Mouse (Mus musculus) inflammation-experienced regulatory T-cells, adult 6 months (primary cell): ENCODE measurements around the gene Scn3b. TPM values are rescaled to one million over a fixed set of nuclear protein-coding genes. Genes with fewer than 3 reads are reported as not detected.

Experiments used
- ATAC-seq: one replicate; pipeline ENCODE4 v1.8.0; 2017
- polyA plus RNA-seq, 3 experiments: library from polyadenylated mRNA; unstranded; fragments of 100-300 nt; shearing (Covaris generic); gene quantifications; one replicate each; pipeline ENCODE4 v1.2.1; 2017

The Scn3b gene
- polyA plus RNA-seq, 3 experiments from 2014 or later, result not detected

DNA sequence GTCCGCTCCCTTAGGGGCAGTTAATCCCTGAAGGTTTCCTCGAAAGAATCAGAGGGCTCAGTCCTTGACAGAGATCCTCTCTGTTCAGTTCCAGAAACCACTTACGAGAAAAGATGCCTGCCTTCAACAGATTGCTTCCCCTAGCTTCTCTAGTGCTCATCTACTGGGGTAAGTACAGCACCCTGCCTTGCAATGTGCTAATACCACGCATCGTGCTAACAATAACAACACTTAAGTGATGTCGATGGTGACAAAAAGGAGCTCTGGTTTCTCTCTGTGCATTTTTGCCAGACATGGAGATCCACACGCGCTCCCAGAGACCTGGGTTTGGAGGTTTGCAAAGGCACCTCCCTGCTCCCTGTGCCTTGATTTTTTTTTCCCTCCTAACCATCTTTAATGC lies 863 bp downstream of the Scn3b start:
- ATAC-seq, result no peak

DNA sequence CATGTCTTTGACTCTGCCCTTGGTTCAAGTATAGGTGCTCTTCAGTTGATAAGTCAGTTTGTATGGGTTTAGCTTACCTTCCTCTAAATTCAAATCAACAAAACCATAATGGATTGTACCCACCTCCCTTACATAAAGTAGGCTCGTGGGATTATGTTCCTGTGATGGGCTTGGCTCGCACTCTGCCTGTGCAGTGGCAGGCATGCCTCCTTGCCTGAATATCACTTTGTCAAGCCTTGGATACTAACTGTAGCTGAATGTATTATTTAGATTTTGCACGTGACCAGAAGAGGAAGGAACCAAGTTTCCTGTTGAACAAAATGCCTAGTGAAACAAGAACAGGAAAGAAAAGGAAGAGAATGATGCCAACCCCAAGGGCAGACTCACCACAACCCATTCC lies 2.1 kb downstream of the Scn3b start:
- no peak for ATAC-seq

- no peak for ATAC-seq
Observed at GRCm38 (mm10) chr9:40272822-40273221, 3.8 kb downstream of the Scn3b start.

GRCm38 (mm10) chr9:40275904-40276303 lies 6.9 kb downstream of the Scn3b start:
- ATAC-seq, result no peak

DNA sequence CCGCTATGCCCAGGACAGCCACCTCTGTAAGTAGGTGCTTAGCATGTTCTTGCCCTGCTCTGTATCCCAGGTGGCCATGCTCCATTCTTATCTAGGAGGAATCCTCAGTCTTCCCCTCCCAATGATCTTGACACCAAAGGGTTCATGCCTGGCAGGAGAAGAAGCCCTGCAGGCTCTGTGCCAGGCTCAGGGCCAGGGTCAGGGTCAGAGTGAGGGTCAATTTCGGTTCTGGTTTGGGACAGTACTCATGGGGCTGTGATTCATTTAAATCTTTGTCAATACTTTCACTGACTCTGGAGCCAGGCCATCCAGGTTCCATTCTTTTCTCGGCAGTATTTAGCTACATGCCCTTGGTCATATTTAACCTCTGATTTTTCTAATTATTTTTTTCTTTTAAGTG lies 8.7 kb downstream of the Scn3b start:
- no peak for ATAC-seq

- ATAC-seq, result no peak
Observed at GRCm38 (mm10) chr9:40279438-40279837, 10.4 kb downstream of the Scn3b start.

DNA sequence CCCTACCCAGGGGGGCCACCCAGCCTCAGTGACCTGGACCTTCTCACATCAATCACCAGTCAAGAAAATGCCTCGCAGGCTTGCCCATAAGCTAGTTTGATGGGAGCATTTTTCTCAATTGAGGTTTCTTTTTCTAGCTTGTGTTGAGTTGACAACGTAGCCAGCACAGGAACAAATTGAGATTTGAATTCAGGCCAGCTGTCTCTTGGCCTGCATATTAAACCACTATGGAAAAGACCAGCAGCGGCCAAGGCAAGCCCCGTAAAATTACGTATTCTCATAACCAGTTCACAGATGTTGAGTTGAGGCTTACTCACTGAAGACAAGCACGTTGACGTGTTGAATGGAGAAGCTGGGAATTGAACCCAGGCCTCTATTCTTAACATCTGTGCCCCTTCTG lies 14.0 kb downstream of the Scn3b start:
- ATAC-seq, result no peak

DNA sequence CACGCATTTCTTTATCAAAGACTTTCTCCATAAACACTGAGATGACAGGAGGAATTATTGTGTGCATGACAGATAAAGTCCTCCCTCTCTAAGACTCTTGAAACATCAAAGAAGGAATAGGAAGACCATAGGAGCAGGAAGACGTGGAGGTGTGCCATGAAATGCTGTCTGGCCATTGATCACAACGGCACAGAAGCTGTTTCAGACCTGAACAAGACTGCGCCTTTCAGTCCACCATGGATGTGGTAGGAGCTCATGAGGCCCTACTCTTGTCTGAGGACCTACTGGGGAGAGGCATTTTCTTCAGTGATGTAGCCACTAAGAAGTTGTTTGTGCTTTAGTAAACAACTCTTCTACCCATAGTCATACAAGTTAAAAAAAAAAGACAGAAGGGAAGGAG lies 23.5 kb downstream of the Scn3b start:
- ATAC-seq, result no peak

GRCm38 (mm10) chr9:40293286-40293685 lies 24.3 kb downstream of the Scn3b start:
- ATAC-seq, result no peak

DNA sequence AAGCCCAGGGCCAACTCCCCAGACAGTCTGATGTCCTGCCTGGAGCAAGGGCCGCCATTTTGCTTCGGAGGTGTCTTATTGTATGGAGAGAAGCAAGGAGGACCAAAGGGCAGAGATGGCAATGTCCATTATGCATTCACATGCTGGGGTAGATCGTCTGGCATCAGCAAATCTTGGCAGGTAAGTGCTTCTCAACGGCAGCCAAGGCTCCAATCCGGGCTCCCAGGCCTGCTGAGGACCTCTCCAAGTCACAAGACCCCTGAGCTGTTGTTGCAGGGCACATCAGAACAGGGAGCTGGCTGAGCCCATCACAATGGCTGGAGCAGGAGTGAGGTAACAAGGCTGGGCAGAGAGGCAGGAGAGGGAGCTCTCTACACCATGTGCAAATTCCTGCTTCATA lies 24.7 kb downstream of the Scn3b start:
- no peak for ATAC-seq

GRCm38 (mm10) chr9:40294210-40294609 lies 25.2 kb downstream of the Scn3b start:
- ATAC-seq, result no peak

DNA sequence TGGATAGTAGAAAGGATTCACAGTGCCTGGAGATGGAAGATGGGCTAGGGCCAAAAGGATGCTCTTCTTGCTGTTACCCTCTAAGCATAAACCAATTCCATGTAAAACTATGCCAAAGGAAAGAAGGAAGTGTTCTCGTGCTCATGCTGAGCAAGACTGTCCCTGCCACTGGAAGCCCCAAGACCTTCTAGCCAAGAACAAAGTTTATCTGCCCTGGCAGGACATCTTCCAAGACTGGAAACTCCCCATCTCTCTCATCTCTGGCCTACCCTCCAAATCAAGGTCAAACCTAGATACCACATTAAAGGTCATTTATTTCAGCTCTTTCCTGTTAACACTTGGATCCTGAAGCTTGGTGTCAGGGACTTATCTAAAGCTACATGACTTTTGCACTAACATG lies 25.8 kb downstream of the Scn3b start:
- no peak for ATAC-seq

- no peak for ATAC-seq
Observed at GRCm38 (mm10) chr9:40296251-40296650, 27.2 kb downstream of the Scn3b start.

- ATAC-seq, result no peak
Observed at GRCm38 (mm10) chr9:40297969-40298368, 29.0 kb downstream of the Scn3b start.

GRCm38 (mm10) chr9:40299323-40299722 lies 30.3 kb downstream of the Scn3b start:
- no peak for ATAC-seq

DNA sequence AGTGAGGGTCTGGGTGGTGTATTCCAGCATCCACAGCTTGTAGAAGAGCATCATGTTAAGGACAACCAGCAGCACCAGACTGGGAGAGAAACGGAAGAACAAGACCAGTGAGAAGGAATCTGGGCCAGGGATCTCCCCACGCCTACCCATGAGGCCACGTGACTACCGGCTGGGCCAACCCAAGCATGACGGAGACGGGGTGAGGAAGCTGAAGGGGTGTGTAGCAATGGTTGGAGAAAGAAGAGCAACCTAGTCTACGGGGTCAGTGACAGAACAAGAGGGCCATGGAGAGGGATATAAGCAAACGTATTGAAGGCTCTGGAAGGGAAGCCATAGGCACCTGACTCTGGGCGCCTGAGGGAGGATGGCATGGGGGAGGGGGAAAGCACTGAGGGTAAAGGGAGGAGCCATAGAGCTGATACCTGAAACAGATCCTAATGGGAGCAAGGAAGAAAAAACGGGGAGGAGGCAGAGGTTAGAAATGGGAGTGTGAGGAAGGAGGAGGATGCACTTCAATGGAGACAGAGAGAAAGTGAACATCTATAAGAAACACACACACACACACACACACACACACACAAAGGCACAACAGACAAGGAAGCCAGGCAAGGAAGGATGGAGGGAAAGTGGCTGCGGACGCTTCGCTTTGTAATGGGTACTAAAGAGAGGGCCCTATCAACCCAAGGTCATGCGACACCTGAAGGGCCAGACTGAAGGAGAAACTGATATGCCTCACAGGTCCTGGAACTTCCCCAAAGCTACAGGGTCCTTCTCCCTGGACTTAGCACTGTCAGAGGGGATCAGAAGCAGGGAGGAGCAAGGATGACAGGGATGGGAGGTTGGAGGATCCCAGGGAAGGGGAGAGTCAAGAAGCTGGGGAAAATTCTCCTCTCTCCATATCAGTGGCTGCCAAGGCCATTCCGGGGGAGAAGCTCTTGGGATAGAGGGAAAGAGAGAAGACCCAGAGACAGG lies 31.3 kb downstream of the Scn3b start:
- ATAC-seq, result no peak

DNA sequence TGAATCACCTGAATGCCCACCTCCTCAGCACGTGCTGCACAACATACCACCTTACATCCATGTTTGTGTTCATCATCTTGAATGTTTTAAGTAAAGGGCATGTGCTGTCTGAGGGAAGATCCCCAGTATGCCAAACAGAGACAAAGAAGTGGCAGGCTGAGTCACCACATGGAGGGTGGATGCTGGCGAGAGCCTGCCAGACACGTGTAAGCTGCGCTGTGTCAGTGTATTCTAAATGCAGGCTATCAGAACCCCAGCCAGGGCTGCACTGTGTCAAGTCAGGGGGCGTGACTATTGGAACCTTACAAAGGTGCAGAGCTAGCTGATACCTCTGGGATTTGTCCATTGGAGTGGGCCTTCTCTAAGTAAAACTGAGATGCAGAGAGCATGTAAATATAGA lies 32.5 kb downstream of the Scn3b start:
- no peak for ATAC-seq

DNA sequence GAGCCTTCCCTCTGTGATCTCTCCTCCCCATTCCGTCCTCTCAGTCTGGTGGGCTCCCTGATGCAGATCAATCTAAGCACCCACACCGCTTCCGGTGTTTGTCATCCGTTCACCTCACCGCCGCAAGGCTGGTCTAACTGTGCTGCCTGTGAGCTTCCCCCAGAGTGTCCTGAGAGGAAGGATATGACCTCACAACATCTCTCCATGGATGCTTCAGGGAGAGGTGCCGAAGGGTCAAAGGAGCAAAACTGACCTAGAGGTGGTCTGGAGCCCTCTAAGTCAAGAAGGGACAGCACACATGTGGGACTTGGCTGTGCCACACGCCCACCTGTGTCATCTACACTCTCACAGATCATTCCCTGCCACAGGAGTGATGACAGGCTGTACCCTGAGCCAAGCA lies 33.4 kb downstream of the Scn3b start:
- no peak for ATAC-seq

DNA sequence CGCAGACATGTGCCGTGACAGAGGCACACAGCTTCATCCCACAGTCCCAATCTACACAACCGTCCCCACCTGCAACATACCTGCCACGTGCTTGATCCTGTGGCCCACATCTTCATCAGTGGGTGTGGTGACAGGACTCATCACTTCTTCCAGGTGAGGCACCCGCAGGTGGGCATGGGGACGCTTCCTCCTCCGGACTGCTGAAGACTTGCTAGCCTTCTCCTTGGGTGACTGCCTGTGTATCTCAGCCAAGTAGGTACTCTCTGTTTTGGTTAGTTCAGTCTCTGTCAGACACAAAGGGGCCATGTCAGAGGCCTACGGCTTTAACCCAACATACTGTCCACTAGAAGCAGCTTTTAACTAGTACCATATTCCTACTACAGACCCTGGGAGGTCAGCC lies 35.2 kb downstream of the Scn3b start:
- ATAC-seq, result no peak

DNA sequence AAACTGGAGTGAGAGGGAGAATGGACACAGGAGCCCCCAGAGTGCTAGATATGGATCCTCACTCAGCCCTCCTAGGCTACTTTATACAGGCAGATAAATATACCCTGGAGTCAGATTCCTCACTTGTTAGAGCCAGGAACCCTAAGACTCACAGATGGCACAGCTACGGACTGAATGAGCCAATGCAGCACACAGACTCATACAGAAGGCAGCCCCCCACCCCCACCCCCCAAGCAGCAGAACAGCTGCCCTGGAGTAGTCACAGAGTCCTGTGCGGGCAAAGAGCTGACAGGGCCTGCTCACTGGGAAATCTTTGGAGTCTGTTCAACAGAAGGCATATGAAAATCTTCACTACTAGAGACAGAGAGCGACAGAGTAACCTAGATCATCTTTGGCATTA lies 38.3 kb downstream of the Scn3b start:
- ATAC-seq, result no peak

DNA sequence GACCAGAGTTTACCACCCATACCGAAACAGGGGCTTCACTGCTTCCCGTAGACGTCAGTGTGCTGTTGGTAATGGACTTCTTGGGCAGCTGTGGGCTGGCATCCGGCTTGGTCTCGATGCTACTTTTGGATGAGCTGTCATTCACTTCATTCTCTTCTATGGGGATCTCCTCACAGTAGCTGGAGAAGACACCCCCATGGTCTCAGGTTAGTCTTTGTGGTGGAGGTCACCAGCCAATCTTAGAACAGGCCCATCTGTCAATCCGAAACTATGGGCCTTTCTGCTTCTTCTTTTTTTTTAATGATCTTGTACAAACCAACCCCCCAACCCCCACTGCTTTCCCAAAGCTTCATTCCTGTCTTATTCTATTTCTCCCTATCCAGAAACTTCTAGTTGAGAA lies 40.9 kb downstream of the Scn3b start:
- no peak for ATAC-seq

- ATAC-seq, result no peak
Observed at GRCm38 (mm10) chr9:40311813-40312212, 42.8 kb downstream of the Scn3b start.

- ATAC-seq, result no peak
Observed at GRCm38 (mm10) chr9:40316865-40317660, 48.0 kb downstream of the Scn3b start.

- no peak for ATAC-seq
Observed at GRCm38 (mm10) chr9:40317735-40318134, 48.7 kb downstream of the Scn3b start.
